Mouse (Mus musculus) limb, embryonic 11.5 days (tissue): ENCODE measurements around the gene Arrdc4. TPM values are rescaled to one million over a fixed set of nuclear protein-coding genes. Genes with fewer than 3 reads are reported as not detected.

Experiments used
- ATAC-seq: fragments of 200-750 bp; cut with Nextera tagmentation; 2 replicates; pipeline ENCODE4 v1.8.0; 2017; ENCODE audit warnings: low read depth; ENCODE audit not compliant: insufficient number of reproducible peaks, low FRiP score, low TSS enrichment
- DNase-seq: peaks from one replicate; pipeline ENCODE4 v3.0.0-alpha.2; 2015; ENCODE audit warnings: low spot score
- H3K27ac ChIP-seq: fragments of 300-500 bp; sonication (generic); replicated peaks from 2 replicates; pipeline ENCODE4 v1.5.1; 2014; ENCODE audit warnings: low read depth, mild to moderate bottlenecking, low read length
- H3K27me3 ChIP-seq: fragments of 300-500 bp; sonication (generic); 2 replicates; pipeline ENCODE4 v1.6.1; 2014; ENCODE audit warnings: mild to moderate bottlenecking, low read length, mixed read lengths; ENCODE audit not compliant: control insufficient read depth, insufficient read depth
- H3K36me3 ChIP-seq: fragments of 300-500 bp; sonication (generic); 2 replicates; pipeline ENCODE4 v1.6.1; 2014; ENCODE audit warnings: mild to moderate bottlenecking, low read length, moderate library complexity, mixed read lengths; ENCODE audit not compliant: control insufficient read depth, insufficient read depth
- H3K4me1 ChIP-seq: fragments of 300-500 bp; sonication (generic); 2 replicates; pipeline ENCODE4 v1.6.1; 2014; ENCODE audit warnings: low read length, mixed read lengths; ENCODE audit not compliant: control insufficient read depth, insufficient read depth
- H3K4me2 ChIP-seq: fragments of 300-500 bp; sonication (generic); 2 replicates; pipeline ENCODE4 v1.6.1; 2014; ENCODE audit warnings: low read depth, mild to moderate bottlenecking, moderate library complexity; ENCODE audit not compliant: severe bottlenecking
- H3K4me3 ChIP-seq: fragments of 300-500 bp; sonication (generic); 2 replicates; pipeline ENCODE4 v1.5.1; 2014; ENCODE audit warnings: low read depth, low read length
- H3K9ac ChIP-seq: fragments of 300-500 bp; sonication (generic); 2 replicates; pipeline ENCODE4 v1.6.1; 2014; ENCODE audit warnings: mild to moderate bottlenecking, low read length
- H3K9me3 ChIP-seq: fragments of 300-500 bp; sonication (generic); 2 replicates; pipeline ENCODE4 v1.6.1; 2016; ENCODE audit warnings: low read length; ENCODE audit not compliant: control insufficient read depth
- WGBS: fragments of 180-500 bp; shearing (Covaris S2); extraction: QIAGEN DNeasy Blood & Tissue Kit; methylation state at CpG from one replicate; pipeline ENCODE4 v1.1.7; 2014; 5-methylcytosine and 5-hydroxymethylcytosine counted together
- polyA plus RNA-seq: library from polyadenylated mRNA; unstranded; fragments of >200 nt; fragmentation: Nextera tagmentation; extraction: Ambion mirVana; gene quantifications from 2 replicates; pipeline ENCODE4 v1.2.1, GENCODE M21; 2014

Arrdc4 gene
- polyA plus RNA-seq, 1 experiment from 2014 or later, result 17.3 TPM

- H3K27me3 ChIP-seq, result no peaks in the 10 kb centered on the region
- 90% methylated on average over 4 of the region's 4 CpGs for WGBS
- no peak for ATAC-seq
- no peak overlapping the region for H3K27ac ChIP-seq
- DNase-seq, result no peak
- no peak overlapping the region for H3K9ac ChIP-seq
- H3K9me3 ChIP-seq, result no peaks in the 10 kb centered on the region
- no peak overlapping the region for H3K4me2 ChIP-seq
- no peaks in the 10 kb centered on the region for H3K36me3 ChIP-seq
- H3K4me3 ChIP-seq, result no peak overlapping the region
- no peaks in the 10 kb centered on the region for H3K4me1 ChIP-seq
These were observed 27.5 kb downstream of the Arrdc4 start for GRCm38 (mm10) chr7:68721520-68721919.

GRCm38 (mm10) chr7:68717988-68718387, 31.1 kb downstream of the Arrdc4 start:
- Histone ChIP-seq H3K4me3 (no peak overlapping the region), H3K9me3 (no peaks in the 10 kb centered on the region), H3K4me2 (no peak overlapping the region), H3K9ac (no peak overlapping the region), H3K36me3 (no peaks in the 10 kb centered on the region), H3K27ac (no peak overlapping the region), H3K4me1 (no peaks in the 10 kb centered on the region), H3K27me3 (no peaks in the 10 kb centered on the region)
- no peak for ATAC-seq
- DNase-seq, result no peak

- Histone ChIP-seq H3K4me3 (no peak overlapping the region), H3K4me1 (no peaks in the 10 kb centered on the region), H3K27me3 (no peaks in the 10 kb centered on the region), H3K4me2 (no peak overlapping the region), H3K9ac (no peak overlapping the region), H3K9me3 (no peaks in the 10 kb centered on the region), H3K27ac (no peak overlapping the region), H3K36me3 (no peaks in the 10 kb centered on the region)
- no peak for ATAC-seq
- 67% methylated on average over 10 of the region's 10 CpGs for WGBS
- no peak for DNase-seq
These were observed 31.5 kb downstream of the Arrdc4 start for GRCm38 (mm10) chr7:68717498-68717897.

- Histone ChIP-seq H3K4me1 (no peaks in the 10 kb centered on the region), H3K9ac (no peak overlapping the region), H3K36me3 (no peaks in the 10 kb centered on the region), H3K4me3 (no peak overlapping the region), H3K27ac (no peak overlapping the region), H3K4me2 (no peak overlapping the region), H3K9me3 (no peaks in the 10 kb centered on the region), H3K27me3 (no peaks in the 10 kb centered on the region)
- DNase-seq (no peak), ATAC-seq (no peak)
- 68% methylated on average over 8 of the region's 8 CpGs for WGBS
These were observed 32.1 kb downstream of the Arrdc4 start for GRCm38 (mm10) chr7:68716926-68717325.

- DNase-seq (no peak), ATAC-seq (no peak)
- 86% methylated on average over 1 of the region's 1 CpGs for whole genome bisulfite sequencing
- Histone ChIP-seq H3K27ac (no peak overlapping the region), H3K9me3 (no peaks in the 10 kb centered on the region), H3K9ac (no peak overlapping the region), H3K4me2 (no peak overlapping the region), H3K27me3 (no peaks in the 10 kb centered on the region), H3K4me3 (no peak overlapping the region), H3K4me1 (no peaks in the 10 kb centered on the region), H3K36me3 (no peaks in the 10 kb centered on the region)
These were observed 36.1 kb downstream of the Arrdc4 start for GRCm38 (mm10) chr7:68712928-68713327.

GRCm38 (mm10) chr7:68712425-68712824, 36.6 kb downstream of the Arrdc4 start:
- no peaks in the 10 kb centered on the region for H3K36me3 ChIP-seq
- H3K9me3 ChIP-seq, result no peaks in the 10 kb centered on the region
- WGBS, result 86% methylated on average over 3 of the region's 3 CpGs
- H3K27me3 ChIP-seq, result no peaks in the 10 kb centered on the region
- no peak overlapping the region for H3K4me3 ChIP-seq
- no peak overlapping the region for H3K27ac ChIP-seq
- ATAC-seq (no peak), DNase-seq (no peak)
- H3K4me1 ChIP-seq, result no peaks in the 10 kb centered on the region
- H3K9ac ChIP-seq, result no peak overlapping the region
- H3K4me2 ChIP-seq, result no peak overlapping the region

- no peak overlapping the region for H3K4me2 ChIP-seq
- 84% methylated on average over 1 of the region's 1 CpGs for whole genome bisulfite sequencing
- no peak overlapping the region for H3K27ac ChIP-seq
- H3K27me3 ChIP-seq, result no peaks in the 10 kb centered on the region
- H3K4me3 ChIP-seq, result no peak overlapping the region
- DNase-seq (no peak), ATAC-seq (no peak)
- no peaks in the 10 kb centered on the region for H3K36me3 ChIP-seq
- no peaks in the 10 kb centered on the region for H3K4me1 ChIP-seq
- no peaks in the 10 kb centered on the region for H3K9me3 ChIP-seq
- no peak overlapping the region for H3K9ac ChIP-seq
These were observed 39.8 kb downstream of the Arrdc4 start for GRCm38 (mm10) chr7:68709319-68709573.

GRCm38 (mm10) chr7:68708563-68709318, 40.3 kb downstream of the Arrdc4 start:
- Histone ChIP-seq H3K4me3 (no peak overlapping the region), H3K4me1 (no peaks in the 10 kb centered on the region), H3K27me3 (no peaks in the 10 kb centered on the region), H3K9me3 (no peaks in the 10 kb centered on the region), H3K36me3 (no peaks in the 10 kb centered on the region), H3K27ac (no peak overlapping the region), H3K9ac (no peak overlapping the region), H3K4me2 (no peak overlapping the region)
- DNase-seq, result no peak
- 83% methylated on average over 3 of the region's 3 CpGs for WGBS
- no peak for ATAC-seq

GRCm38 (mm10) chr7:68705162-68705561, 43.9 kb downstream of the Arrdc4 start:
- WGBS, result 91% methylated on average over 7 of the region's 7 CpGs
- Histone ChIP-seq H3K4me2 (no peak overlapping the region), H3K9me3 (no peaks in the 10 kb centered on the region), H3K27me3 (no peaks in the 10 kb centered on the region), H3K36me3 (no peaks in the 10 kb centered on the region), H3K9ac (no peak overlapping the region), H3K4me3 (no peak overlapping the region), H3K4me1 (no peaks in the 10 kb centered on the region), H3K27ac (no peak overlapping the region)
- DNase-seq (no peak), ATAC-seq (no peak)
